Mouse (Mus musculus): Measurements from ENCODE around the gene Zc3h14.

- no peak for TF ChIP-seq CTCF (conservative IDR thresholded peaks at IDR 0.05; ENCODE audit: low read length)
- no peak for TF ChIP-seq POU5F1 (IDR thresholded peaks at IDR 0.05; ENCODE audit: borderline replicate concordance, low read length)
- TF ChIP-seq NANOG (IDR thresholded peaks at IDR 0.05; ENCODE audit: borderline replicate concordance, low read length): no peak
Measured at GRCm38 (mm10) chr12:98741011-98741501, 5.7 kb upstream of the Zc3h14 start.

Data from E14TG2a.4 (cell line).